Mouse (Mus musculus) cerebellum, adult 8-10 months (tissue): Measurements from ENCODE around the gene 1700017B05Rik.
"Not testable (repeated sequence)": the region's sequence is repeated elsewhere in the genome, so short reads cannot be mapped to it uniquely, and the experiment has no call there.

Experiments used
- DNase-seq: peaks from one replicate; pipeline ENCODE4 v3.0.0; 2022

The 1700017B05Rik gene

DNA sequence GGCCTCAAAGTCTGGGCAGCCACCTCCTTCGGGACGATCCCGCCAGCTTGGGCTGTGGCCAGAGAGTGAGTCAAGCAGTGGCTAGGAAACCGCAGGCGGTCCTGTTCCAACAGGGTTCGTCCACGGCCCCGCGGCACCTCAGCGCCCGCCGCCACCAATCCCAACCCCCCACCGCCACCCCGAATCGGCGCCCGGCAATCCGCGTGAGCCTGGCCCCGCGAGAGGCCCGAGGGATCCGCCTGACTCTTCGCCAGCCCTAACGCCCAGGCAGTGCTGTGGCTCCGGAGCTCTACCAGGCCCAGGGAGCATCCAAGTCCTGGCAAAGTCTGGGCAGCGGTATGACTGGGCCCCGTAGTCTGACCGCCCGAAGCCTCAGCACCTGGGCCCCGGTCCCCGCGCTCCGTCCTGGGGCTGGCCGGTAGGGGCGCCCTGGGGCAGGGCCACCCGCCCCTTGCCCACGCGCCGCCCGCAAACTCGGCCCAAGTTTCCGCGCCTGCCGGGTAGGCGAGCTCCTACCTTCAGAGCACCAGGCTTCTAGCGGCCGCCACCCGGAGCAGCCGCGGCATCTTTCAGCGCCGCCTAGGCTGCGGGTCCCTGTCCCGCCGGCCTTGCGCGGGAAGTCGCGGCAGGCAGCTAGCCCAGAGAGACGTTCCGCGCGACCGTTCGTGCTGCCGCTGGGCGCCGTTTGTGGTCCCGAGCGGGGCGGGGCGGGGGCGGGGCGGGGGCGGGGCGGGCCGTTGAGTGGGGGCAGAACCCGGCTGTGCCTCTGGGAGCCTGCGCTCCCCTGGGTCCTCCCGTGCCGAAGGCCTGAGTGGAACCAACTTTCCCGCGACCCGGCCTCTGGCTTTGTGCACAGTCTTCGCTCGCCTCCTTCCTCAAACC, at the start of gene 1700017B05Rik:
Gene 1700017B05Rik, minus strand, starts transcription at position 700 of the 882 bp plus-strand sequence.
- DNase-seq = peak; percentile 70

DNA sequence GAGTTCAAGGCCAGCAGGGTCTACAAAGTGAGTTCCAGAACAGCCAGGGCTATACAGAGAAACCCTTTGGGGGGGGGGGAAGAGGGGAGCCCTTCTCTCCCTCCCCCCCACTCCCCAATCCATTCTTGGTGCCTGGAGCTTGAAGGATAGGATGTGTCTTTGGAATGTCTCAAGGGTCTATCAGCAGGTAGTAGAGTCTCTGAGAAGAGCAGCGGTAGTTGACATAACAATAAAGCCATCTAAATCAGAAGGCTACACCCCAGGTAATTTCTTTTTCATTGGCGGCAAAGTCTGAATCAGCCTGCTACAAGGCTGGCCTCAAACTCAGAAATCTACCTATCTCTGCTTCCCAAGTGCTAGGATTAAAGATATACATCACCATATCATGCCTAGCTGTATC, 48.5 kb upstream of the 1700017B05Rik start:
- DNase-seq = no peak

DNA sequence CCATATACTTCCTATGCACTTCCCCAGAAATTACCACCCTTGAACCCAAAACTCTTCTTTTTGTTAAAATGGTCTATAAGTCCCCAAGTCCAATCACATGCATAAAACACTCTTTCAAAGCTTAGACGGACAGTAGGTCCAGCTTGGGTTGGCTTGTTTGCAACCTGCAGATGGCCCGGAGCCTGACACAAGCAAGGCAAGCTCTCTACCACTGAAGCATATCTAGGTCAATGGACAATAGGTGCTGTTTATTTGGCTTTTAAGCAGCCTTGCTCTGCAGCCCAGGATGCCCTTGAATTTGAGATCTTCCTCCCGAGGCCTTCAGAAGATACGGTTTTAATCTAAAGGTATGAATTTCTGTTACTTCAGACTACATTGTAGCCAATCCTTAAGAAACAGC, 46.9 kb upstream of the 1700017B05Rik start:
- peak; percentile 11 for DNase-seq

DNA sequence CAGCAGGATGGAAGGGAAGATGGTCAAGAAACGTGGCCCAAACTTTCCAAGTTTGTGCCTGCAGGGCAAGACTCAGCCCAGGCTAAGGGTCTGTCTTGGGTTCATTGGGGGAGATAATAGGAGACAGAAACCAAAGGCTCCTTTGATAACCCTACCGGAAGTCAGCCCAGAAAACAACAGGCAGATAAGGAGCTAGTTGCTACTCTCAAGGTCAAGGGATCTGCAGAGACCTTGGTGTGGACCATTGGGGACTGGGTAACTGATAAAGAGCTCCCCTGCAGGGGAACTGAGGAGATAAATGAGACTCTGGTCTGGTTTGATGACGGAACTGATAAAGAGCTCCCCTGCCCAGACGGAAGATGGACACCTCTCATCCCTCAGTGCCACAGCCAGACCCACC, 45.0 kb upstream of the 1700017B05Rik start:
- DNase-seq = no peak

DNA sequence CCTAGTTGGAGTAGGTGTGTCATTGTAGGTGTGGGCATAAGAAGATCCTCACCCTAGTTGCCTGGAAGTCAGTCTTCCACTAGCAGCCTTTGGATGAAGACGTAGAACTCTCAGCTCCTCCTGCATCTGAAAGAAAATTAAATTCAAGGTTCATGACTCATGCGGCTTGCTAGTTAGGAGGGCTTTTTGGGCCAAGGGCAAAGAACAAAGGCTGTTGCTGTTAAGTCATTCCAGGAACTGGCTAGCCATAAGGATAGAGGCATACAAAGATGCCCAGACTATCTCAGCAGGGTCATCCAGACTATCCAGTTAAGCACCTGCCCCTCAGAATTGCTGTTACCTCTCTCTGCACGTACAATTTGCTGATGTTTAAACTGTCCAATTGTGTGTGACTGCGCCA, 42.3 kb upstream of the 1700017B05Rik start:
- not testable (repeated sequence) for DNase-seq

DNA sequence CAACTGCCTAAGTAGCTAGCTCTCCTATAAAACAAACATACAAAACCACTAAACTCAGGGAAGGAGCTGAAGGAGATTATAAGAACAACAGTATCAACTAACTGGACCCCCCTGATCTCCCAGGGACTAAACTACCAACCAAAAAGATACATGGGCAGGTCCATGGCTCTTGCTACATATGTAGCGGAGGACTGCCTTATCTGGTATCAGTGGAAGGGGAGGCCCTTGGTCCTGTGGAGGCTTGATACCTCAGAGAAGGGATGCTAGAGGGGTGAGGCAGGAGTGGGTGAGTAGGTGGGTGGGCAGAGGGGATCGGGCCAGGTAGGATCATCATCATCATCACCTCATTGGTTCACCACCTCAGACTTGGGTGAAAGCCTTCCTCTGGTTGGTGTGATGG, 41.8 kb upstream of the 1700017B05Rik start:
- no peak for DNase-seq

DNA sequence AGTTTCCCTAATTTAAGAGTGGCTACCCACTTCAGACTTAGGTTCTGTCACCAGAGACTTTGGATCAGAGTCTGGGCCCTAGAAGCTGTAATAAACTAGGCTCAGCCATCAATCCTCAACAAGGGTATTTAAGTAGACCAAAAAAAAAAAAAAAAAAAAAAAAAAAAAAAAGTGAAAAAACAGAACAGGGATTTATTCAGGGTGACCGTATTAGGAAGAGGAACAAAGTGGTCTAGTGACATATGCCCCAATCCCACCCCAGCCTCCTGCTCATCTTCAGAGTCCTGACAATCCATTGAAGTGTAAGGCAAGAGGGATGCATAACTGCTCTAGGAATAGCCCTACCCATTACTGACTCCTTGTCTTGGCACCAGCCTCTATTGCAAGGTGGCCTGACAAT, 40.9 kb upstream of the 1700017B05Rik start:
- DNase-seq = no peak

DNA sequence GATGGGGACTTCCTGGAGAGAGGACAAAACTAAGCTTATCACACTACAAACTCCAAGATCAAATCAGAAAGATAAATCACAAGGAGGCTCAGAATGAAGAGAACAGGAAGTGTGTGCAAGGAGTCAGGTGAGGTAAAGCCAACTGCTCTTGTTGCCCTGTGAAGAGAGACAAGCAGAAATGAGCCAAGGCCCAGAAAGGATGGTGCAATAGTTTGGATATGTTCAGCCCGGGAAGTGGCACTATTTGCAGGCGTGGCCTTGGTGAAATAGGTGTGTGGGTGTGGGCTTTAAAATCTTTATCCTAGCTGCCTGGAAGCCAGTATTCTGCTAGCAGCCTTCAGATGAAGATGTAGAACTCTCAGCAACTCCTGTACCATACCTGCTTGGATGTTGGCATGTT, 38.4 kb upstream of the 1700017B05Rik start:
- DNase-seq = no peak

DNA sequence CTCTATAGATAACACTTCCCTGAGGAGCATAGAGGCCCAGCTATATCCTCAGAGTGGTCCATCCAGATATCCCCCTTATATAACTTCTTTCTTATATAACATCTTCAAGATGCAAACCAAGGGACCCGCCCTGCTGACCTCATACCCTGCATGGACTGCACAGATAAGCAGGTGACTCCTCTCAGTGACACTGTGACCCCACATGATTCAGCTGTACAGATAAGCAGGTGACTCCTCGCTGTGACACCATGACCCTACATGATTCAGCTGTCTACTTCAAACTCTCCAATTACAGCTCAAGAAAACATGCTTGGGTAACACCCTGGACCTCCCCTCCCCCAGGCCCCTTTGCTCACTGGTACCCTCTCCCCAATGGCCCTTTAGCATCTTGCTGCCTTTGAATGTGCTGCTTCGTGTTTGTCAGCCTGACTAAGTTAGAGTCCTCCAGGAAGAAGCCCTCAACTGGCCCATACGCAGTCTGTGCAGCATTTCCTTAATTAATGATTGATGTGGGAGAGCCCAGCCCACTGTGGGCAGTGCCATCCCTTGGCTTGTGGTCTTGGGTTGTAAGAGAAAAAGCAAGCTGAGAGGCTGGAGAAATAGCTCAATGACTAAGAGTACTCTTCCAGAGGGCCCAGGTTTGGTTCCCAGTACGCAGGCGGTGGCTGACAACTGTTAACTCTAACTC, 37.5 kb upstream of the 1700017B05Rik start:
- DNase-seq = no peak

DNA sequence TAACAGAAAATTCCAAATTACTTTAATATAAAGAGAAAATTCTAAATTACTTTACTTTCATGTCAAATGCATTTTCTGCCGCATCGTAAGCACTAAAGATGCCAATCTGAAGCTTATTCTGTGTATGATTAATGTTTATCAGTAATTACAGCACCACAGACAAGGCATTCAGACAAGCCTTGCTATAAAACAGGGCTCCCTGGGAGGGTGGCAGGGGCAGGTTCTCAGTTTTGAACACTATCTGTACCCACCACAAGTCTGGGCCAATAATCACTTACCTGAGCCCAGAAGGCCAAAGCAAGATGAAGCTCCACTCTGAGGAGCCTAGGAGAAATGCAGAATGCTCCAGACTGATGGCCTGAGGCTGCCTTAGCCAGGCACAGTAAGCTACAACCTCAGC, 35.5 kb upstream of the 1700017B05Rik start:
- no peak for DNase-seq

DNA sequence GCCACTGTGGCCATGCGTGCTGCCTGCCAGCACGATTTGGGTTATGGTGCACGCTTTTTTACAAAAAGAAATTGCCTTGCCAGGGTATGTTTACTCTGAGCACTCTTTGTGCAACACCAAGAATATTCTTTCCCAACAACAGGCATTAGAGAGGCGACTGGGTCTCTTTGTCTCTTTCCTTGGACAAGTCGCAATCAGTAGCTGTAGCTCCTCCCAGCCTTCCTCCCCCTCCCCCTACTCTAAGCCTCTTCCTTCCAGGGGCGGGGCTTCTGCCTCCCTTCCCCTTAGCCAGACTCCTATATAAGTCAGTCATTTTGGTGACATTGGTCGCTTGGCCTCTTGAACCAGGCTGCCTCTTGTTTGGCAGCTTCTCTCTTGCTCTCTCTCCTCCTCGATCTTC, 33.9 kb upstream of the 1700017B05Rik start:
- DNase-seq = no peak

DNA sequence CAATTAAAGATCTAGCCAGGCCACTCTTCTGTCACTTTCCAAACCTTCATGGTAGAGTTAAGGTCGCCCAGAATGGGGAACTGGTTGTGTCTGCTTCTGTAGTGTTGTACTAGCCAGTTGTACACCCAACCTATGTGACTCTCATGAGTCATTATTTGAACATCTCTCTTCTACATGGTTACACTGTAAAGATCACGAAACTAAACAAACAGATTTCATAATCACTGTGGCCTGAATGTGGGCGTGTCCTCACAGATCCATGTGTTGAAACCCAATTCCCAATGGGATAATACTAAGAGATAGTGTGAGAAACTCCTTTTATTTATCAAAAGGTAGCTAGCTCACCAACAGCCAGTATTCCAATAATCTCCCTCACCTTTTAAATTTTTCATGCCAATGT, 33.3 kb upstream of the 1700017B05Rik start:
- no peak for DNase-seq

DNA sequence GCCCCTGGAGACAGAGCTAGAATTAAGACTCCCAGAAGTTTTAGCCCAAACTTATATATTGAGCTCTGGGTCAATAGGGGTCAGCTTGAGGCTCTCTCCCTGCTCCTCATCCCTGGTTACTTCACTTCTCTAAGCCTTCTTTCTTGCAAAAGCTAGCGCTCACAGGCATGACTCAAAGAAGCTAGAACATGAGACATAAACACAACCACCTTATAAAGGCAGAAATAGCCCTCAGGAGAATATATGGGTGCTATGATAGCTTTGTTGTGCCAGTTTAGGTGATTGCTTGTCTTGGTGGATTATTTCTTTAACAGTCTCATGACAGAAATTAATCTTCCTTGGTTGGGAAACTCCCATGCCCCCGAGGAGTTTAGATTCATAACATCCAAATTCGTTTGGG, 32.5 kb upstream of the 1700017B05Rik start:
- DNase-seq = no peak

DNA sequence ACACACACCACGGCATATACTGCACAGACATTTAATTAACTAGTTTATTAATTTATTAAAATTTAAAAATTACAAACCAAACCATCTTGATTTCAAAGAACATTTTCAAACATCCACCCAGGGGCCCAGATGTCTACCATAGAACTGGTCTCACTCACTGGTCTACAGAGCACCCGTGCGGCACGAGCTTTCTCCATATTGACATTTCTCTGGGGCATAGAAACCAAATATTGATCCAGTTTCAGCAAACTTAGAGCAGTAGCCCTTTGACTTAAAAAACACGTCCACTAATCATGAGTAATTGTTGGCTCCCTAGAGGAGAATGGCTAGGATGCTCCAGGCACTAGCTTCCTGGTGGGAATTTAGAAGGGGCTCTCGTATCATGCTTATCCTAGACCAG, 24.8 kb upstream of the 1700017B05Rik start:
- no peak for DNase-seq

DNA sequence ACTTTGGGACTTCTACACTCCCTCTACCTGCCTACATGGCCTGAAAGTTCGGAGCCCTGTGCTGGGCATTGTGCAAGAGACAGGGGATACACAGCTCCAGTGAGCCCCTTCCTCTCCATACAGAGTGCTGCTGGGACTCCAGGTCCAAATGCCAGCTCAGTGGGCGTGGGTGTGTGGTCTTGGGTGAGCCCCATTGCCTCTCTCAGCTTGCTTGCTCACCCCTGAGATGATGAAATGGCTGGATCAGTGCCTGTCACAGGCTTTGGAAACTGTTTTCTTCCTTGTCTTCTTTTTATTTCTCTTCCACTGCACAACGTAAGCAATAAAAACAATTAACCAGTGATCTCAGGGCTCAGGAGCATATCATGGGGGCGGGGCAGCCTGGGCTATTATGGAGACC, 20.9 kb upstream of the 1700017B05Rik start:
- no peak for DNase-seq

DNA sequence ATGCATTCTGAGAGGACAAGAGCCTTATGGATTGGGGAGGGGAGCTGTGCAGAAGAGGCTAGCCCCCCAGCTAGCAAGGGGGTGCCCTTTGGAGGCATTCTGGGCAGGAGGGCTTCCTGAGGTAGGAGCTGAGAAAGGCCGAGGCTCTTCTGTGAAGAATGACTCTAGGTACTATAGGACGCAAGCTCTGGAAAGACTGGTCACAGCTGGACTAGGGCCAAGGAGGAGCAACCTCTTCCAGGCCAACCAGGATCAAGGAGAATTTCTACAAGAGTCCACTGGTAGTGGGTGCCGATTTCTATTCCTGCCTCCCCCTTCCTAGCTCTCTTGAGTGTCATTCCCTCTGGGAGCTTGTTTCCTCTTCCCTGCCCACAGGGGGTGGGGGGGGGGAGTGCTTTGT, 20.3 kb upstream of the 1700017B05Rik start:
- no peak for DNase-seq

DNA sequence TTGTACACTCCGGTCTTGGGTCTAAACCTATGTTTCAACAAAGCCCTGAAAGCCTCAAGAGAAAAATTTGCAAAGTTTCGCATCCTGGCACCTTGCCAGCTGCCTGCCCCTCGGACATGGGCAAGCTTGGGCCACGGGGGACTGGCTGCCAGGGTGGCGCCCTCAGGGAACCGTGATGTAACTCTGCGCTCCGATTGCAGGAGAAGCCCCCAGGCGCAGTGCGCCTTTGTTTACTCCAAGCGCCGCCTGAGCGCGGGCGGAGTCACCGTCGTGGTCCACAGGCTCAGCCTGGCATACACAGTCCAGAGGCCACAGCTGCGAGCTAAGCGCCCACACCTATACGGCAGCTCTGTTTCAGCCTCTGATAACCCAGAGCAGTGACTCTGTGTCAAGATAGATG, 19.1 kb upstream of the 1700017B05Rik start:
- no peak for DNase-seq

DNA sequence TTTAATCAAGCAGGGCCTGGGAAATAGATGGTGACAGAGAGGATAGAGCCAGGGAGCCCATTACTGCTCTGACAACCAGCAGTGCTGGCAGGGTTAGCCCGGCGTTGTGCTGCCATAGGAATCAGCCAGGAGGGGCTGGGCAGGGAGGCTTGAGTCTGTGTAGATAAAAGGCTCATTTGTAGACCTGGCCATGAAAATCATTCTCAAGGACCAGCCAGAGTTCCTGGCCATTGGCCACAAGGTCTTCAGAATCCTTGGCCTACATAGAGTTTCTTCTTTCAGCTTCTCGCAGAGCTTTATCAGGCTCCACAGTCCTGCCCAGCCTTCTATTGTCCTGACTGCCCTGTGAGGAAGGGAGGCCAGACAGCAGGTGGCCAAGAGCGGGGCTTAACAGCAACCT, 17.0 kb upstream of the 1700017B05Rik start:
- DNase-seq = no peak

DNA sequence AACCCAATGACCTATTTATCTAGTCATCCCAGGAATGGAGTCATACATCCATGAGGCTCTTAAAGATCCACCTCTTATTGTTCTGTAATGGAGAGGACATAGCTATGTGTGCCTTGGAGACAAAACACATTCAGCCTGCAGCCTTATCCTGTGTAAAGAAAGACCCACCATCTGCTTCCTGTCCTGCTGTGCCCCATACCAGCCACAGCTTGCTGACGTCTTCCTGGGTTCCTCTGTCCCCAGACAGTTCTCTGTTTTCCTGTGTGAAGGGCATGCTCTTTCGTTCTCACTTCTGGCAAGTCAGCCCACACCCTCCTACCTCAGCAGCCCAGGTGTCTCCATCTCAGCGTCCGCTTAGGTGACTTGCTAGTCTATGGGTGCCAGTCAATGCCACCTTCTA, 15.9 kb upstream of the 1700017B05Rik start:
- no peak for DNase-seq

DNA sequence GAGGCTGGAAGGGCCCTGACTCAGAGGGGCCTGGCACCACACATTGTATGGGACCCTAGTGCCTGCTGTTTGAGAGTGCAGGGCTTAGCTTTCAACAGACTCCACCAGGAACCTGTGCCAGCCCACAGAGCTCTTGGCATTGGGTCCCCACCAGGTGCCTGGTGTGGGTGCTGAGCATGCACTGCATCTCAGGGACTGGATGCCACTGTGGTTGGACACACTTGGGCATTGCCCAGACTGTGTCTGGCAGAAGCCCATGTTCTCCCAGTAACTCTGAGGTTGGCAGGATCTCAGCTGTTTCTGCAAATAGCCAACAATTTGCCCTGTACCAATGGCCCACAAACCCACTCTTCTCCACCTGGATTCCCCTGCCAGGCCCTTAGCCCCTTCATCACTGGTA, 13.9 kb upstream of the 1700017B05Rik start:
- DNase-seq = no peak

DNA sequence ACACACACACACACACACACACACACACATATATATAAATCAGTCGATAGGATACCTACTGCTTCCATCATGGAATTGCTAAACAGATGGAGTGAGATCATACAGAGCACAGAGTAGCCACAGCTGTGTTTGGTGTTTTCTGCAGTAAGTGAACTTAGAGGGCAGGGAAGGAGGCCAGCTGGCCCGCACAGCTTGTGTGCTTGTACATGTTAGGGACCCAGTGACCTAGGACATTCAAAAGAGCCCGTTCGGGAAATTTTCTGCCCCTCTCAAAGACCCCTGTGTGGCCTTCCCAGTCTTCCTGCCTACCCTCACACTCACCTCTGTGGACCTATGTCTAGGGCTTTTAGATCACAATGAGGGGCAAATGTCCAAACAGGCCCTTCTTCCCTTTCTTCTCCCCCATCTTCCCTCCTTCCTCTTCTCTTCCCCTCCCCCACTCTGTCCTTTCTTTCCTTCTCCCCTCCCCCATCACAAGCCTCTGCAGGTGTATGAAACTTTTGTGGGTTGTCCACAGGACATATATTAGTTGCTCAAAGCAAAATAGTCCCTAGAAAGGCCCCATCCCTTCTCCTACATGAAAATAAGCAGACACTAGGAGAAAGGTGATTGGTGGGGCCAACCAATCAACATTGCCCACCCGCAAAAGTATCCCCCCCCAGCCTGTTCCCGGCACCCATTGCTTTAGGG, 11.5 kb upstream of the 1700017B05Rik start:
- no peak for DNase-seq

DNA sequence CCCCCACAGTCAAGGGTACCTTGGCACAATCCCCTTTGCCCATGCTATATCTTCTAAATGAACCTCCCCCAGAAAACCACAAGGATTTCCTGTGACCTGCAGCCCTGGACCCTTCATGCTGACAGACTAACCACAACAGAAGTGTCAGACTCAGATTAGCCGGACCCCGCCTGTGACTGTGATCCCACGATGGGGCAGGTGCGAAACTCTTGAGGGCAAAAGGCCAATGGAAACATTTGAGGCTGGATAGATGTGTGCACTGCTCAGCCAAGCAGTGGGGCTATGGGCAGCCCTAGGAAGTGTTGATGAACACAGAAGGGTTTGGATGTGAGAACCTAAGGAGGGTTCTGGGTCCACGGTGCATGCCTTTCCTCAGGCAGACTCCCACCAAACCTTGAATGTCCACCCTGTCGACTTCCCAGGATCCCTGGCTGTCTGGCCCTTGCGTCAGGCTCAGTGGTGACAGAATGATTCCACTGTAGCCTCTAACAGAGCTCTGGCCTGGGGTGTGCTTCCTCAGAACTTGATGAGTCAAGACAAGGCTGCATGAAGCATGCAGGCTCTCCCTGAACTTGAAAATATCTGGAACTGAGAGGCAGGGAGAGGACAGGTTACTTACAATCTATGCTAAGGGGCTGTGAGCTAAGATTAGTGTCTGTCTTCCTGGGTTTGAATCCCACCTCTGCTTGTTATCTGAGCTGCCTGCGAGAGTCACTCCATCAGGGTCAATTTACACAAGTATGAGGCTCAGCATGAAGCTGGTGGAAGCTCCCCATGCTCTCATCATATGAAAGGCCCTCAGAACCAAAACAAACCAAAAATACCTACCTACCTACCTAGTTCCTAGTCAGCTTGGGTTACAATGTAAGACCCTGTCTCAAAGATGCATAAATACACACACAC, 10.7 kb upstream of the 1700017B05Rik start:
- no peak for DNase-seq
